Mouse (Mus musculus): Measurements from ENCODE around the gene Coro2b.

Gene Coro2b

GRCm38 (mm10) chr9:62515138-62515537 lies 21.7 kb downstream of the Coro2b start:
- CTCF ChIA-PET = no interaction called here

GRCm38 (mm10) chr9:62513492-62514133 lies 23.2 kb downstream of the Coro2b start:
- CTCF ChIA-PET = no interaction called here

DNA sequence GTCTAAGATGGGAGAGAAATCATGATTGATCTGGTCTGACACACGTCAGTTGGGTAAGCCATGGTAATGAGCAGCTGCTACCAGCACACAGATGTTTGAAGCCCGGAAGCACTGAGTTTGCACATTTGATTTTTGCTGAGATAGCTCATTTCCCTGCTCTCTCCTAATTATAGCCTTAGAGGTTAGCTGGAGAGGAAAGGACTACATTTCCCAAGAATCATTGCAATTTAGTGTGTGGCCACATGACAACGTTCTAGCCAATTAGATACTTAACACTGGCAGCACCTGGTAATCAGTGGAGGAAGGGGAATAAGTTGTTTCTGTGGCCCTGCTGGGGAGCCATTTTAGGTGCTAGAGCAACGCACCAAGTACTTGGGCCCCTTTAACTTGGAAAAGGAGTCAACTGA lies 26.3 kb downstream of the Coro2b start:
- CTCF ChIA-PET = interaction anchor here (0.6 kb wide), 1 partner anchor 20 kb away, joined by 3 read pairs; no protein-coding TSS in a partner anchor

DNA sequence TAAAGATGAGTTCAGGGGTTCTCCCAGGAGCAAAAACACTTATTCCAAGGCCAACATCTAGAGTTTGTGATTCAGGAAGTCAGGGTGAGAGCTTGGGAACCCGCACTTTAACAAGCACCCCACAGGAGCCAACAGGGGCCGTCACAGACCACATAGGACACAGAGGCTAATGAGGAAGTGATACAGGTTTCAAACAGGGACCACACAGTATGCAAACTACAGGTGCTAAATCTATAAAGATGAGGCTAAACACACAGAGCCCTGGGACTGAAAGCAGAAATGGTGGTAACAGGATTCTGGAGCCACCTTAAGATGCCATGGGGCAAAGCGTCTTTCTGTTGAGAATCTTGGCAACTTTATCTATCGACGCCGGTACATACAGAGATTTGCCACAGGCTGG lies 27.2 kb downstream of the Coro2b start:
- CTCF ChIA-PET = no interaction called here

GRCm38 (mm10) chr9:62508740-62509524 lies 27.9 kb downstream of the Coro2b start:
- CTCF ChIA-PET = interaction anchor here (0.6 kb wide), 1 partner anchor 13 kb away, joined by 6 read pairs; no protein-coding TSS in a partner anchor

GRCm38 (mm10) chr9:62506467-62507067 lies 30.3 kb downstream of the Coro2b start:
- CTCF ChIA-PET = no interaction called here

DNA sequence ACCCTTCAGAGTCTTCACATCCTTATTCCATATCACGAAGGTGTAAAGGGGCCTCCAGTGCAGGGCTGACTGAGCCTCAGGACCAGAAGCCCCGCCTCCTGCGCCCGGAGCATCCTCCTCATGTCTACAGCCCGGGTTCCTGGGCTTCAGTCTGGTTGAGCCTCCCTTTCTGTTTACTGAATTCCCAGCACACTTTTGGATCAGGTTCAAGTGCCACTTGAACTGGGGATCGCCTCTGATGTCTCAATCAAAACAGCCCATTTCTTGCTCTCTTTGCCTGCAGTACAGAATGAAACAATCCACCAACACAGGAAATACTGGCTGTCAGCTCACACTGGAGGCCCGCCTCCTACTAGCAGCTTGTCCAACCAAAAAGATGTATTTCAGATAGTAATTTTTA lies 32.7 kb downstream of the Coro2b start:
- CTCF ChIA-PET = no interaction called here

DNA sequence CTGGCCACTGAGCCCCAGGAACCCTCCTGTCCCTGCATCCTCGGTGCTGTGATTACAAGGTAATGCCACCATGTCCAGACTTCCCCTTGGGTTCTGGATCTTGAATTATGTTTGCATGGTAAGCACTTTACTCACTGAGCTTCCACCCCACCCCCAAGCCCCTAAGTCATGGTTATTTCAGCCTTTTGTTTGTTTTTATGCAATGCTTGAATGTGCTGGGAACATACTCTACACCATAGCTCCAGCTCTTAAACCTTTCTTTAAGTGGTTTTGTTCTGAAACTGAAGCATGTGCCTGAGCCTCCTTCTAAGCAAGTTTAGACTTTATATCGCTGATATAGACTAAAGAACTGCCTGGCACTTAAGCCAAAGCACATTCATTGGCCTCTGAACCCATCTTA lies 34.5 kb downstream of the Coro2b start:
- CTCF ChIA-PET = no interaction called here

- CTCF ChIA-PET = no interaction called here
Measured at GRCm38 (mm10) chr9:62501566-62501965, 35.3 kb downstream of the Coro2b start.

- CTCF ChIA-PET = interaction anchor here (0.6 kb wide), 1 partner anchor 19 kb away, joined by 4 read pairs; no protein-coding TSS in a partner anchor
Measured at GRCm38 (mm10) chr9:62500007-62500406, 36.8 kb downstream of the Coro2b start.

- CTCF ChIA-PET = no interaction called here
Measured at GRCm38 (mm10) chr9:62498945-62499344, 37.9 kb downstream of the Coro2b start.

- CTCF ChIA-PET = interaction anchor here (1.0 kb wide), 1 partner anchor 23 kb away, joined by 7 read pairs; no protein-coding TSS in a partner anchor
Measured at GRCm38 (mm10) chr9:62497135-62498092, 39.4 kb downstream of the Coro2b start.

- CTCF ChIA-PET = no interaction called here
Measured at GRCm38 (mm10) chr9:62492306-62492990, 44.4 kb downstream of the Coro2b start.

GRCm38 (mm10) chr9:62491611-62492010 lies 45.2 kb downstream of the Coro2b start:
- CTCF ChIA-PET = no interaction called here

GRCm38 (mm10) chr9:62491104-62491503 lies 45.7 kb downstream of the Coro2b start:
- CTCF ChIA-PET = no interaction called here

GRCm38 (mm10) chr9:62484107-62484506 lies 52.7 kb downstream of the Coro2b start:
- CTCF ChIA-PET = interaction anchor here (0.7 kb wide), 1 partner anchor 263 kb away, joined by 4 read pairs; no protein-coding TSS in a partner anchor

- CTCF ChIA-PET = no interaction called here
Measured at GRCm38 (mm10) chr9:62482788-62483187, 54.1 kb downstream of the Coro2b start.

GRCm38 (mm10) chr9:62480898-62481642 lies 55.8 kb downstream of the Coro2b start:
- CTCF ChIA-PET = interaction anchor here (0.6 kb wide), 1 partner anchor 19 kb away, joined by 4 read pairs; no protein-coding TSS in a partner anchor

DNA sequence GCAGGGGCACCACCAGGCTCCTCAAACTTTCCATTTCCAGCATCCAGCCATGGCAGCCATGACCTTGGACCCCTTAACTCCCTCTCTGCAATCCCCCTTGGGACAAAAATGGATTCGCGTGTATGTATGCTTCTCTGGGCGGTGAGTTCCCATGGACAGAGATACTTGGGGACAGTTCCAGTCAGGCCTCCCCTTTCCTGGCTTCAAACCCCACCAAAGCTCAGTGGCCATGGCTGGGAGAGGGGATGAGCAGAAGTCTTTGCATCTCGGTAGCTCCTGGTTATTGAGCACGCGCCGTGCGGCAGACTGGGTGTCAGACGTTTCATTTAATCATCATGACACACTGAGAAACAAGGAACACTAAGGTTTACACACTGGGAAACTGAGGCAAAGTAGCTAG lies 56.7 kb downstream of the Coro2b start:
- CTCF ChIA-PET = interaction anchor here (0.6 kb wide), 2 partner anchors 20 to 57 kb away, joined by 3 to 4 read pairs; partner anchors contain the start of gene Coro2b

Data from spleen, embryonic (tissue).